ENCODE assay signal across 15 mouse cellular contexts in the genomic region with DNA sequence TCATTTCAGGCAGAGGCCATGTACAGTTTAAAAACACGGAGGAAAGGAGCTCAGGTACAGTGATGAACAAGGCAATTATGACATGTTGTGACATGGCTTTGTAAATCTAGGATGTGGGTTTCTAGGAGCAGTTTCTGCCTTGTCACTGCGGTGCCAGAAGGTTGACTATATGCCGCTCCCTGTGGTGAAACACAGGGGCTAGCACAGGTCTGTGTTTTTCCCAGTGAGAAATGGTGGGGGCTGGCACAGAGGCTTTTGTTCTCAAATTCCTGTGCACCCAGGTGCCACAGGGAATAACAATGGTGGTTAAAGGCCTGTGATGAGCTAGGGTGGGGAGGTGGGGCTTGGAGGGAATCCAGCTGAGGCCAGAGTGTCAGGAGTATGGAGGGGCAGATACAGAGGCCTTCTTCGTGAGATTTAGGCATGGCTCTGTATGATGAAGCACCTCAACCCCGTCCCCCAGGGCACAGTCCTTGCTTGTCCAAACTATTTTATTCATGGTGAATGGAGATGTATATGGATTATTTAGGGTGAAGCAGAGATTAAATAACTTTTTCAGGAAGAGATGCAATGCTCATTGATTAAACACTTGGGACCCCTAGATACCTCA.
A peak's percentile ranks its signal among the peaks of the same experiment; 100 is the strongest.
DNase-seq lines count a peak whose midpoint lies in the region; ATAC-seq and TF ChIP-seq lines count a peak whose summit lies in the region.
"Had no signal": no experiment of that assay in that cellular context is flagged by ENCODE, and none has a peak within 500 bp of the region (broad histone marks: within the 10 kb centered on the region; RNA-seq: fewer than 3 reads in every experiment).

No protein-coding gene starts in this region.

- no peaks in the 10 kb centered on the region for H3K4me1 ChIP-seq in hindbrain, embryonic 11.5 days (replicated peaks; ENCODE audit: control insufficient read depth, insufficient read depth, low read length)
- no peaks in the 10 kb centered on the region for H3K4me1 ChIP-seq in hindbrain, postnatal 0 days (ENCODE audit: insufficient read depth, low read length)
- no peaks in the 10 kb centered on the region for H3K4me1 ChIP-seq in midbrain, embryonic 12.5 days
- H3K4me1 ChIP-seq: limb, embryonic 15.5 days had no signal

- ATAC-seq in hindbrain, embryonic 11.5 days (ENCODE audit: low FRiP score) = peak; percentile 57; the same call in 1 of the 2 replicates
- no peak for ATAC-seq in hindbrain, postnatal 0 days
- peak; percentile 30; the same call in 1 of the 2 replicates for ATAC-seq in midbrain, embryonic 12.5 days (ENCODE audit: low FRiP score, low read depth)
- ATAC-seq: intestine, postnatal 0 days had no signal

- H3K36me3 ChIP-seq in hindbrain, embryonic 11.5 days (ENCODE audit: control insufficient read depth, insufficient read depth, low read length) = no peaks in the 10 kb centered on the region
- no peaks in the 10 kb centered on the region for H3K36me3 ChIP-seq in hindbrain, postnatal 0 days (ENCODE audit: insufficient read depth, low read length)
- no peaks in the 10 kb centered on the region for H3K36me3 ChIP-seq in midbrain, embryonic 12.5 days
- H3K36me3 ChIP-seq: hindbrain, embryonic 10.5 days; limb, embryonic 15.5 days had no signal

- H3K9me3 ChIP-seq in hindbrain, embryonic 11.5 days (ENCODE audit: control insufficient read depth, low read length) = no peaks in the 10 kb centered on the region
- no peaks in the 10 kb centered on the region for H3K9me3 ChIP-seq in hindbrain, postnatal 0 days (ENCODE audit: low read length)
- no peaks in the 10 kb centered on the region for H3K9me3 ChIP-seq in midbrain, embryonic 12.5 days
- H3K9me3 ChIP-seq: hindbrain, embryonic 10.5 days; limb, embryonic 15.5 days had no signal

- H3K4me3 ChIP-seq in hindbrain, embryonic 11.5 days (ENCODE audit: low read depth, low read length) = no peak overlapping the region
- H3K4me3 ChIP-seq in hindbrain, postnatal 0 days (ENCODE audit: low read length) = no peak overlapping the region
- no peak overlapping the region for H3K4me3 ChIP-seq in midbrain, embryonic 12.5 days
- H3K4me3 ChIP-seq: hindbrain, embryonic 10.5 days; limb, embryonic 15.5 days had no signal

- no peaks in the 10 kb centered on the region for H3K27me3 ChIP-seq in hindbrain, embryonic 11.5 days (ENCODE audit: control insufficient read depth, insufficient read depth, low read length)
- no peaks in the 10 kb centered on the region for H3K27me3 ChIP-seq in hindbrain, postnatal 0 days (ENCODE audit: insufficient read depth, low read length)
- H3K27me3 ChIP-seq in midbrain, embryonic 12.5 days = no peaks in the 10 kb centered on the region
- H3K27me3 ChIP-seq: limb, embryonic 15.5 days had no signal

- no peak for TF ChIP-seq CTCF in hindbrain, postnatal 0 days (IDR thresholded peaks at IDR 0.05; ENCODE audit: low read depth)

- H3K4me2 ChIP-seq in hindbrain, embryonic 11.5 days (replicated peaks; ENCODE audit: low read depth, low read length) = no peak overlapping the region
- H3K4me2 ChIP-seq in hindbrain, postnatal 0 days (ENCODE audit: low read depth, low read length) = no peak overlapping the region
- H3K4me2 ChIP-seq in midbrain, embryonic 12.5 days (replicated peaks) = no peak overlapping the region
- H3K4me2 ChIP-seq: limb, embryonic 15.5 days had no signal

- DNase-seq in hindbrain, embryonic 11.5 days (ENCODE audit: low spot score) = no peak
- DNase-seq in hindbrain, postnatal 0 days (ENCODE audit: low spot score) = no peak
- DNase-seq in 416B (ENCODE audit: low read depth) (peak; percentile 65), ZHBTc4 (ENCODE audit: low read depth, low spot score) (peak; percentile 74)
- DNase-seq in ovary, postnatal 36 days (ENCODE audit: low spot score) = no peak
- DNase-seq in gastrocnemius, adult 18-20 months (ENCODE audit: low spot score) = no peak
- DNase-seq in B cell, adult 2 months = no peak
- DNase-seq: adrenal gland, postnatal 25 days; kidney, postnatal 14 days; lung, postnatal 14 days; thymus, postnatal 4 days had no signal

- H3K27ac ChIP-seq in hindbrain, embryonic 11.5 days (ENCODE audit: low read depth, low read length) = no peak overlapping the region
- no peak overlapping the region for H3K27ac ChIP-seq in hindbrain, postnatal 0 days
- H3K27ac ChIP-seq in midbrain, embryonic 12.5 days (replicated peaks) = no peak overlapping the region
- H3K27ac ChIP-seq: hindbrain, embryonic 10.5 days; limb, embryonic 15.5 days had no signal

- WGBS in hindbrain, embryonic 11.5 days = 31% methylated on average over 5 of the region's 5 CpGs
- 31% methylated on average over 5 of the region's 5 CpGs for WGBS in hindbrain, postnatal 0 days
- WGBS in midbrain, embryonic 12.5 days = 30% methylated on average over 5 of the region's 5 CpGs

- no peak overlapping the region for H3K9ac ChIP-seq in hindbrain, embryonic 11.5 days (ENCODE audit: low read depth, low read length)
- no peak overlapping the region for H3K9ac ChIP-seq in hindbrain, postnatal 0 days (replicated peaks; ENCODE audit: low read length)
- no peak overlapping the region for H3K9ac ChIP-seq in midbrain, embryonic 12.5 days (replicated peaks)
- H3K9ac ChIP-seq: limb, embryonic 15.5 days had no signal

Comparison
In these comparisons a context has a peak if more than half of its experiments do, and no peak if none do; other contexts are left out.
1. DNase-seq: peak in 416B (single experiment) and ZHBTc4 (single experiment); none in hindbrain, embryonic 11.5 days (single experiment), hindbrain, postnatal 0 days (single experiment), ovary, postnatal 36 days (single experiment), gastrocnemius, adult 18-20 months (single experiment) and B cell, adult 2 months (0 of 2).